Mouse (Mus musculus) embryonic facial prominence, embryonic 12.5 days (tissue): ENCODE data around the gene Hist1h3d. TPM values are rescaled to one million over a fixed set of nuclear protein-coding genes. Genes with fewer than 3 reads are reported as not detected.
"Not testable (repeated sequence)": the region's sequence is repeated elsewhere in the genome, so short reads cannot be mapped to it uniquely, and the experiment has no call there.

Experiments
- ATAC-seq: fragments of 200-750 bp; cut with Nextera tagmentation; 2 replicates; pipeline ENCODE4 v1.8.0; 2017; ENCODE audit not compliant: insufficient number of reproducible peaks, insufficient read depth, low FRiP score, low TSS enrichment
- H3K27ac ChIP-seq: fragments of 300-500 bp; sonication (generic); 2 replicates; pipeline ENCODE4 v1.5.1; 2016; ENCODE audit warnings: mild to moderate bottlenecking
- H3K27me3 ChIP-seq: fragments of 300-500 bp; sonication (generic); 2 replicates; pipeline ENCODE4 v1.6.1; 2016; ENCODE audit warnings: mild to moderate bottlenecking, moderate library complexity
- H3K36me3 ChIP-seq: fragments of 300-500 bp; sonication (generic); 2 replicates; pipeline ENCODE4 v1.6.1; 2016; ENCODE audit warnings: mild to moderate bottlenecking
- H3K4me1 ChIP-seq: fragments of 300-500 bp; sonication (generic); 2 replicates; pipeline ENCODE4 v1.6.1; 2016
- H3K4me2 ChIP-seq: fragments of 300-500 bp; sonication (generic); replicated peaks from 2 replicates; pipeline ENCODE4 v1.6.1; 2016; ENCODE audit warnings: mild to moderate bottlenecking, moderate library complexity
- H3K4me3 ChIP-seq: fragments of 300-500 bp; sonication (generic); 2 replicates; pipeline ENCODE4 v1.5.1; 2016; ENCODE audit warnings: mild to moderate bottlenecking
- H3K9ac ChIP-seq: fragments of 300-500 bp; sonication (generic); 2 replicates; pipeline ENCODE4 v1.6.1; 2016; ENCODE audit warnings: mild to moderate bottlenecking, moderate library complexity
- H3K9me3 ChIP-seq: fragments of 300-500 bp; sonication (generic); 2 replicates; pipeline ENCODE4 v1.6.1; 2016; ENCODE audit warnings: mild to moderate bottlenecking, moderate library complexity
- WGBS: fragments of 180-500 bp; shearing (Covaris S2); methylation state at CpG from one replicate; pipeline ENCODE4 v1.1.7; 2016; 5-methylcytosine and 5-hydroxymethylcytosine counted together
- polyA plus RNA-seq: library from polyadenylated mRNA; unstranded; fragments of >200 nt; fragmentation: Nextera tagmentation; extraction: Ambion mirVana; gene quantifications from 2 replicates; pipeline ENCODE4 v1.2.1, GENCODE M21; 2016

The Hist1h3d gene
- polyA plus RNA-seq, 1 experiment from 2014 or later: 5.5 TPM

GRCm38 (mm10) chr13:23556906-23557305 lies 18.7 kb upstream of the Hist1h3d start:
- Histone ChIP-seq H3K4me3 (no peak overlapping the region), H3K36me3 (no peaks in the 10 kb centered on the region), H3K9me3 (no peaks in the 10 kb centered on the region), H3K4me2 (peak overlapping the region; percentile 82), H3K27ac (peak overlapping the region; percentile 99), H3K9ac (no peak overlapping the region), H3K27me3 (no peaks in the 10 kb centered on the region), H3K4me1 (0 out of 2 replicates have a peak, but pooled peaks cover 6% of the 10 kb centered on the region)
- no peak for ATAC-seq
- WGBS: 65% methylated on average over 3 of the region's 3 CpGs

- H3K4me3 ChIP-seq, H3K4me1 ChIP-seq, H3K9ac ChIP-seq, ATAC-seq, H3K27me3 ChIP-seq, H3K9me3 ChIP-seq, H3K36me3 ChIP-seq: not testable (repeated sequence)
- 0 out of 2 replicates have a peak overlapping the region, but pooled peaks have one; percentile 57 for H3K27ac ChIP-seq
- peak overlapping the region; percentile 27; the same call in 1 of the 2 replicates for H3K4me2 ChIP-seq
- WGBS: 9% methylated on average over 2 of the region's 2 CpGs
Measured at GRCm38 (mm10) chr13:23560699-23561098, 14.9 kb upstream of the Hist1h3d start.

GRCm38 (mm10) chr13:23561531-23561882 lies 14.1 kb upstream of the Hist1h3d start:
- WGBS: 3% methylated on average over 2 of the region's 5 CpGs
- peak overlapping the region; percentile 74 for H3K4me2 ChIP-seq
- H3K9me3 ChIP-seq, ATAC-seq, H3K36me3 ChIP-seq, H3K27me3 ChIP-seq, H3K4me1 ChIP-seq: not testable (repeated sequence)
- H3K9ac ChIP-seq: peak overlapping the region; percentile 36; the same call in 1 of the 2 replicates
- peak overlapping the region; percentile 40 for H3K4me3 ChIP-seq
- peak overlapping the region; percentile 98 for H3K27ac ChIP-seq

- Histone ChIP-seq H3K4me2 (peak within 1 kb of the TSS; percentile 74), H3K9ac (peak within 1 kb of the TSS; percentile 48), H3K4me3 (peak within 1 kb of the TSS; percentile 40), H3K27ac (peak within 1 kb of the TSS; percentile 98)
- H3K27me3 ChIP-seq, H3K36me3 ChIP-seq, H3K9me3 ChIP-seq, H3K4me1 ChIP-seq: not testable (repeated sequence)
- ATAC-seq: peak; percentile 97
- under 1% methylated on average over 62 of the region's 67 CpGs for WGBS
Measured at GRCm38 (mm10) chr13:23561883-23562659, 13.5 kb upstream of the Hist1h3d start, which contains the start of gene Hist1h3e. Gene Hist1h3e (minus strand): TSS chr13:23562369.

- no peaks in the 10 kb centered on the region for H3K9me3 ChIP-seq
- peak overlapping the region; percentile 48 for H3K9ac ChIP-seq
- H3K27me3 ChIP-seq: no peaks in the 10 kb centered on the region
- H3K4me1 ChIP-seq: no peaks in the 10 kb centered on the region
- peak overlapping the region; percentile 40 for H3K4me3 ChIP-seq
- peak overlapping the region; percentile 74 for H3K4me2 ChIP-seq
- H3K36me3 ChIP-seq: no peaks in the 10 kb centered on the region
- WGBS: 2% methylated on average over 18 of the region's 18 CpGs
- ATAC-seq: peak; percentile 50
- peak overlapping the region; percentile 98 for H3K27ac ChIP-seq
Measured at GRCm38 (mm10) chr13:23562699-23563462, 12.7 kb upstream of the Hist1h3d start.

GRCm38 (mm10) chr13:23564482-23564881 lies 11.1 kb upstream of the Hist1h3d start:
- H3K9ac ChIP-seq: no peak overlapping the region
- no peak overlapping the region for H3K4me2 ChIP-seq
- H3K4me3 ChIP-seq: no peak overlapping the region
- no peaks in the 10 kb centered on the region for H3K4me1 ChIP-seq
- no peaks in the 10 kb centered on the region for H3K9me3 ChIP-seq
- no peak for ATAC-seq
- H3K27me3 ChIP-seq: no peaks in the 10 kb centered on the region
- 84% methylated on average over 2 of the region's 2 CpGs for WGBS
- no peaks in the 10 kb centered on the region for H3K36me3 ChIP-seq
- peak overlapping the region; percentile 98; the same call in 1 of the 2 replicates for H3K27ac ChIP-seq

- ATAC-seq, H3K9me3 ChIP-seq, H3K4me1 ChIP-seq, H3K27me3 ChIP-seq, H3K36me3 ChIP-seq: not testable (repeated sequence)
- Histone ChIP-seq H3K27ac (peak overlapping the region; percentile 96), H3K9ac (peak overlapping the region; percentile 44), H3K4me3 (peak overlapping the region; percentile 52), H3K4me2 (peak overlapping the region; percentile 55)
- 1% methylated on average over 24 of the region's 41 CpGs for WGBS
Measured at GRCm38 (mm10) chr13:23570261-23571021, 5.1 kb upstream of the Hist1h3d start.

- no peaks in the 10 kb centered on the region for H3K27me3 ChIP-seq
- peak within 1 kb of the TSS; percentile 96 for H3K27ac ChIP-seq
- H3K4me2 ChIP-seq: peak within 1 kb of the TSS; percentile 74
- peak; percentile 91 for ATAC-seq
- H3K36me3 ChIP-seq: no peaks in the 10 kb centered on the region
- H3K4me3 ChIP-seq: peak within 1 kb of the TSS; percentile 52
- no peaks in the 10 kb centered on the region for H3K9me3 ChIP-seq
- 0% methylated on average over 18 of the region's 18 CpGs for WGBS
- peaks cover 8% of the 10 kb centered on the region; the same call in 1 of the 2 replicates for H3K4me1 ChIP-seq
- peak within 1 kb of the TSS; percentile 72 for H3K9ac ChIP-seq
Measured at GRCm38 (mm10) chr13:23571022-23571503, 4.5 kb upstream of the Hist1h3d start, which contains the start of the genes Hist1h2ae and Hist1h2bg. Gene Hist1h2ae (minus strand): TSS chr13:23571220. Gene Hist1h2bg (plus strand): TSS chr13:23571396.

GRCm38 (mm10) chr13:23571504-23572217 lies 3.9 kb upstream of the Hist1h3d start:
- under 1% methylated on average over 17 of the region's 34 CpGs for WGBS
- peak overlapping the region; percentile 52 for H3K4me3 ChIP-seq
- not testable (repeated sequence) for ATAC-seq, H3K27me3 ChIP-seq, H3K36me3 ChIP-seq, H3K9me3 ChIP-seq
- peak overlapping the region; percentile 74 for H3K4me2 ChIP-seq
- H3K4me1 ChIP-seq: peaks cover 13% of the 10 kb centered on the region; the same call in 1 of the 2 replicates
- H3K27ac ChIP-seq: peak overlapping the region; percentile 96
- H3K9ac ChIP-seq: peak overlapping the region; percentile 72

GRCm38 (mm10) chr13:23572218-23573033 lies 3.1 kb upstream of the Hist1h3d start:
- H3K36me3 ChIP-seq: no peaks in the 10 kb centered on the region
- 37% methylated on average over 2 of the region's 2 CpGs for WGBS

More at GRCm38 (mm10) chr13:23572218-23573033, 3.1 kb upstream of the Hist1h3d start:
- H3K4me1 ChIP-seq: peaks cover 19% of the 10 kb centered on the region; the same call in 1 of the 2 replicates
- H3K9ac ChIP-seq: peak overlapping the region; percentile 72
- H3K9me3 ChIP-seq: no peaks in the 10 kb centered on the region
- H3K27me3 ChIP-seq: no peaks in the 10 kb centered on the region
- H3K27ac ChIP-seq: peak overlapping the region; percentile 96
- no peak for ATAC-seq
- H3K4me3 ChIP-seq: peak overlapping the region; percentile 52
- peak overlapping the region; percentile 74 for H3K4me2 ChIP-seq
